Mouse (Mus musculus) limb, embryonic 14.5 days (tissue): ENCODE results near the gene Dnah8. TPM values are rescaled to one million over a fixed set of nuclear protein-coding genes. Genes with fewer than 3 reads are reported as not detected.

Source experiments
- ATAC-seq: fragments of 200-750 bp; cut with Nextera tagmentation; 2 replicates; pipeline ENCODE4 v1.8.0; 2017; ENCODE audit warnings: low read depth, moderate number of reproducible peaks, moderate TSS enrichment; ENCODE audit not compliant: low FRiP score
- DNase-seq: peaks from one replicate; pipeline ENCODE4 v3.0.0-alpha.2; 2015; ENCODE audit warnings: low spot score
- H3K27ac ChIP-seq: fragments of 300-500 bp; sonication (generic); replicated peaks from 2 replicates; pipeline ENCODE4 v1.5.1; 2014; ENCODE audit warnings: low read depth, mild to moderate bottlenecking, low read length, moderate library complexity, mixed read lengths
- H3K27me3 ChIP-seq: fragments of 300-500 bp; sonication (generic); 2 replicates; pipeline ENCODE4 v1.6.1; 2014; ENCODE audit warnings: low read length, mixed read lengths; ENCODE audit not compliant: control insufficient read depth, insufficient read depth
- H3K36me3 ChIP-seq: fragments of 300-500 bp; sonication (generic); 2 replicates; pipeline ENCODE4 v1.6.1; 2014; ENCODE audit warnings: mild to moderate bottlenecking, low read length, moderate library complexity, mixed read lengths; ENCODE audit not compliant: control insufficient read depth, insufficient read depth
- H3K4me1 ChIP-seq: fragments of 300-500 bp; sonication (generic); 2 replicates; pipeline ENCODE4 v1.6.1; 2014; ENCODE audit warnings: antibody characterized with exemption, low read length, mixed read lengths; ENCODE audit not compliant: control insufficient read depth, insufficient read depth
- H3K4me2 ChIP-seq: fragments of 300-500 bp; sonication (generic); replicated peaks from 2 replicates; pipeline ENCODE4 v1.6.1; 2014; ENCODE audit warnings: low read depth, mild to moderate bottlenecking, low read length, moderate library complexity; ENCODE audit not compliant: severe bottlenecking
- H3K4me3 ChIP-seq: fragments of 300-500 bp; sonication (generic); replicated peaks from 2 replicates; pipeline ENCODE4 v1.5.1; 2014; ENCODE audit warnings: low read length
- H3K9ac ChIP-seq: fragments of 300-500 bp; sonication (generic); 2 replicates; pipeline ENCODE4 v1.6.1; 2014; ENCODE audit warnings: mild to moderate bottlenecking, low read depth, low read length, moderate library complexity; ENCODE audit not compliant: severe bottlenecking
- H3K9me3 ChIP-seq: fragments of 300-500 bp; sonication (generic); 2 replicates; pipeline ENCODE4 v1.6.1; 2016; ENCODE audit warnings: low read length; ENCODE audit not compliant: control insufficient read depth
- POLR2A ChIP-seq: fragments of 200-500 bp; IDR thresholded peaks from 2 replicates; pipeline ENCODE4 v1.8.0; 2012; ENCODE audit warnings: inconsistent platforms, mild to moderate bottlenecking, moderate library complexity, borderline replicate concordance; ENCODE audit not compliant: insufficient read depth, insufficient read length; ENCODE audit errors: extremely low read depth
- WGBS: fragments of 180-500 bp; shearing (Covaris S2); extraction: QIAGEN DNeasy Blood & Tissue Kit; methylation state at CpG from one replicate; pipeline ENCODE4 v1.1.7; 2014; 5-methylcytosine and 5-hydroxymethylcytosine counted together
- polyA plus RNA-seq, 2 experiments: library from polyadenylated mRNA; depleted of rRNA in 1 of 2; stranded (reverse) in 1 of 2; unstranded in 1 of 2; fragments of >200 nt; fragmentation: Nextera tagmentation in 1 of 2; extraction: Ambion mirVana in 1 of 2; gene quantifications; 2 replicates each; pipeline versions ENCODE4 v1.2.1 to v1.2.3; 2012 to 2014

The Dnah8 gene
- polyA plus RNA-seq, 2 experiments, result 0.69 to 2.1 TPM

DNA sequence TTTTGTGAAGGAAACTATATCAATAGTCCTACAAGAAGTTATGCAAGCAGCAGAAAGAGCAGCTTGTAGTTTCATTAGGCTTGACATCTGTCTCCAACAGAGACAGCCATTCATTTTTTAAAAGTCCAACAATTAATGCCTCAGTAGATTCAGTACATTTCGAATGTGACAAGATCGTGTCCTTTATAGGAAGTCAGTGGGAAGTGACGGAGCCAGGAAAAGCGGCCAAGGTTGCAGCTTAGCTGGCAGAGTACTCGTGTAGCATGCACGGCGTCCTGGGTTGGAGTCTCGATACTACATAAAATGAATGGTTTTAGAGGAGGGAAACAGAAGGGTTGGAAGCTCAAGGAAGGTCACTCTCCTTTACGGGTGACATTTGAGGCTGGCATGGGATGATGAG lies 242.8 kb downstream of the Dnah8 start:
- H3K27me3 ChIP-seq, result no peaks in the 10 kb centered on the region
- DNase-seq (no peak), ATAC-seq (no peak)
- H3K4me3 ChIP-seq, result no peak overlapping the region
- TF ChIP-seq POLR2A, result no peak
- no peaks in the 10 kb centered on the region for H3K4me1 ChIP-seq
- H3K9me3 ChIP-seq, result no peaks in the 10 kb centered on the region
- no peak overlapping the region for H3K9ac ChIP-seq
- H3K27ac ChIP-seq, result no peak overlapping the region
- no peak overlapping the region for H3K4me2 ChIP-seq
- WGBS, result 85% methylated on average over 9 of the region's 9 CpGs
- no peaks in the 10 kb centered on the region for H3K36me3 ChIP-seq

- no peaks in the 10 kb centered on the region for H3K4me1 ChIP-seq
- 37% methylated on average over 10 of the region's 10 CpGs for WGBS
- no peak overlapping the region for H3K4me3 ChIP-seq
- DNase-seq, result no peak
- H3K27me3 ChIP-seq, result no peaks in the 10 kb centered on the region
- H3K4me2 ChIP-seq, result no peak overlapping the region
- H3K9me3 ChIP-seq, result no peaks in the 10 kb centered on the region
- TF ChIP-seq POLR2A, result no peak
- no peak overlapping the region for H3K9ac ChIP-seq
- no peak overlapping the region for H3K27ac ChIP-seq
- no peaks in the 10 kb centered on the region for H3K36me3 ChIP-seq
- no peak for ATAC-seq
These were observed 246.9 kb downstream of the Dnah8 start for GRCm38 (mm10) chr17:30871040-30871439.

DNA sequence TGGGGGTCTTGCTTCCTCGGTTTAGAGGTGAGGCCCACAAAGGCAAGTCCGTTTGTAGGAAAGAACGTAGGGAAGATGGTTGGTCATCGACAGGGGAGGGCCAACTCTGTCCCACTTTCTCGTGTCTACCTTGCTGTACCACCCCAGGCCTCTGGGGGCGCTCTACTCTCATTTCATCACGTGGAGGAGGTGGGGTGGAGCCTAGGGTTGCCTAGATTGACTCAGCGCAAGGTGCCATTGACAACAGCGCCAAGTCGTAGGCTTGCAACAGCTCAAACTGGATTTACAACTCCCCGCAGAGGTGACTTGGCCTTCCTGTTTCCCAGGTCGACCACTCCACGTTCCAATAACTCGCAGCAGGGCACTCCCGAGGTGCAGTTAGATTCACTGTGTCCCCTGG lies 250.1 kb downstream of the Dnah8 start:
- no peaks in the 10 kb centered on the region for H3K27me3 ChIP-seq
- no peak for TF ChIP-seq POLR2A
- no peaks in the 10 kb centered on the region for H3K4me1 ChIP-seq
- no peaks in the 10 kb centered on the region for H3K36me3 ChIP-seq
- ATAC-seq (no peak), DNase-seq (no peak)
- H3K4me2 ChIP-seq, result no peak overlapping the region
- no peak overlapping the region for H3K27ac ChIP-seq
- WGBS, result 58% methylated on average over 15 of the region's 15 CpGs
- H3K4me3 ChIP-seq, result no peak overlapping the region
- no peaks in the 10 kb centered on the region for H3K9me3 ChIP-seq
- no peak overlapping the region for H3K9ac ChIP-seq

DNA sequence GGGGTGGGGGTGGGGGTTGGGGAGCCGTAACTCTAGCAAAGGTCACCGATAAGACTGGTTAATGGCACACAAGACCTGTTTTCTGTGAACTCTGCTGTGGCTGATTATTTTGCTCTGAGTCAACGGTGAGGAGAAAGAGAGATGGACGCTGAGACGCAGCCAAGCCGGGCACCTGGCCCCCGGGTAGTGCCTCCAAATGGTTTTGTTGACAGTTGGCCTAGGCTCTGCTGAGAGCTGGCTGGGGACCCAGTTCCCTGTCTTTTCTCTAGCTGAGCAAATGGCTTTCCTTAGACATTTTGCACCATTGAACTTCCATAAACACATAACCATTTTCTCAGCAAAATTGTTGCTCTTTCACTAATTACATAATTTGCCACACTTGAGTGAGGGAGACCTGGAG lies 253.3 kb downstream of the Dnah8 start:
- Histone ChIP-seq H3K36me3 (no peaks in the 10 kb centered on the region), H3K9me3 (no peaks in the 10 kb centered on the region), H3K9ac (no peak overlapping the region), H3K4me2 (no peak overlapping the region), H3K27me3 (0 out of 2 replicates have a peak, but pooled peaks cover 3% of the 10 kb centered on the region), H3K27ac (no peak overlapping the region), H3K4me3 (no peak overlapping the region), H3K4me1 (no peaks in the 10 kb centered on the region)
- DNase-seq, result no peak
- ATAC-seq, result no peak
- WGBS, result 77% methylated on average over 7 of the region's 7 CpGs
- no peak for TF ChIP-seq POLR2A

GRCm38 (mm10) chr17:30878626-30879025 lies 254.5 kb downstream of the Dnah8 start:
- no peaks in the 10 kb centered on the region for H3K36me3 ChIP-seq
- DNase-seq (no peak), ATAC-seq (no peak)
- 0 out of 2 replicates have a peak, but pooled peaks cover 8% of the 10 kb centered on the region for H3K27me3 ChIP-seq
- H3K9me3 ChIP-seq, result no peaks in the 10 kb centered on the region
- TF ChIP-seq POLR2A, result no peak
- no peak overlapping the region for H3K9ac ChIP-seq
- H3K4me2 ChIP-seq, result no peak overlapping the region
- H3K4me3 ChIP-seq, result no peak overlapping the region
- WGBS, result 46% methylated on average over 6 of the region's 6 CpGs
- no peak overlapping the region for H3K27ac ChIP-seq
- H3K4me1 ChIP-seq, result no peaks in the 10 kb centered on the region

- Histone ChIP-seq H3K9ac (no peak overlapping the region), H3K4me2 (no peak overlapping the region), H3K27me3 (0 out of 2 replicates have a peak, but pooled peaks cover 8% of the 10 kb centered on the region), H3K9me3 (no peaks in the 10 kb centered on the region), H3K27ac (no peak overlapping the region), H3K4me3 (no peak overlapping the region), H3K4me1 (no peaks in the 10 kb centered on the region), H3K36me3 (no peaks in the 10 kb centered on the region)
- ATAC-seq (no peak), DNase-seq (no peak)
- no peak for TF ChIP-seq POLR2A
- 77% methylated on average over 3 of the region's 3 CpGs for WGBS
These were observed 256.2 kb downstream of the Dnah8 start for GRCm38 (mm10) chr17:30880391-30880790.
